Comparison of ENCODE assay signal across 8 mouse cellular contexts in genomic region chr4:137992890-137993289, GRCm38 (mm10). TPM values are rescaled to one million over a fixed set of nuclear protein-coding genes. Genes with fewer than 3 reads are reported as not detected.
DNase-seq lines count a peak whose midpoint lies in the region; ATAC-seq and TF ChIP-seq lines count a peak whose summit lies in the region.

Gene Eif4g3, plus strand, starts transcription at chr4:137993022.

- peak within 1 kb of the TSS; percentile 59 for H3ac ChIP-seq in myocyte (ENCODE audit: control insufficient read depth, insufficient read length)

- H3K4me2 ChIP-seq in lung, embryonic 15.5 days, result peak within 1 kb of the TSS; percentile 81
- peak within 1 kb of the TSS; percentile 88 for H3K4me2 ChIP-seq in embryonic facial prominence, embryonic 11.5 days (ENCODE audit: low read depth, low read length)
- peak within 1 kb of the TSS; percentile 76 for H3K4me2 ChIP-seq in heart, embryonic 13.5 days
- peak within 1 kb of the TSS; percentile 79 for H3K4me2 ChIP-seq in myocyte (ENCODE audit: low read depth)

- H3K4me1 ChIP-seq in lung, embryonic 15.5 days, result peaks cover 28% of the 10 kb centered on the region
- peaks cover 2% of the 10 kb centered on the region; the same call in 1 of the 2 replicates for H3K4me1 ChIP-seq in embryonic facial prominence, embryonic 11.5 days (ENCODE audit: control insufficient read depth, insufficient read depth, low read length)
- H3K4me1 ChIP-seq in heart, embryonic 13.5 days, result peaks cover 32% of the 10 kb centered on the region

- H3K27ac ChIP-seq in lung, embryonic 15.5 days, result peak within 1 kb of the TSS; percentile 88
- H3K27ac ChIP-seq in embryonic facial prominence, embryonic 11.5 days (replicated peaks; ENCODE audit: low read depth, low read length), result peak within 1 kb of the TSS; percentile 94
- H3K27ac ChIP-seq in heart, embryonic 13.5 days (replicated peaks), result peak within 1 kb of the TSS; percentile 90

- H3K9me3 ChIP-seq in lung, embryonic 15.5 days, result no peaks in the 10 kb centered on the region
- no peaks in the 10 kb centered on the region for H3K9me3 ChIP-seq in embryonic facial prominence, embryonic 11.5 days (replicated peaks; ENCODE audit: control insufficient read depth, low read length)
- no peaks in the 10 kb centered on the region for H3K9me3 ChIP-seq in heart, embryonic 13.5 days

- peaks cover 7% of the 10 kb centered on the region for H3K36me3 ChIP-seq in lung, embryonic 15.5 days
- no peaks in the 10 kb centered on the region; the same call in 1 of the 2 replicates for H3K36me3 ChIP-seq in embryonic facial prominence, embryonic 11.5 days (replicated peaks; ENCODE audit: control insufficient read depth, insufficient read depth, low read depth, low read length)
- peaks cover 17% of the 10 kb centered on the region for H3K36me3 ChIP-seq in heart, embryonic 13.5 days
- H3K36me3 ChIP-seq in myocyte (ENCODE audit: control insufficient read depth, insufficient read depth), result no peaks in the 10 kb centered on the region

- peak; percentile 58; the same call in 1 of the 2 replicates for ATAC-seq in lung, embryonic 15.5 days (ENCODE audit: borderline replicate concordance, extremely low read depth, low FRiP score, low TSS enrichment)
- no peak; the same call in none of the 2 replicates for ATAC-seq in embryonic facial prominence, embryonic 11.5 days (replicated peaks; ENCODE audit: insufficient number of reproducible peaks, low FRiP score, low TSS enrichment, low read depth)
- peak; percentile 27; the same call in 1 of the 2 replicates for ATAC-seq in heart, embryonic 13.5 days (ENCODE audit: extremely low read depth, insufficient number of reproducible peaks, low FRiP score, low TSS enrichment)

- peaks cover 18% of the 10 kb centered on the region; the same call in 1 of the 2 replicates for H3K27me3 ChIP-seq in lung, embryonic 15.5 days
- no peaks in the 10 kb centered on the region for H3K27me3 ChIP-seq in embryonic facial prominence, embryonic 11.5 days (ENCODE audit: control insufficient read depth, insufficient read depth, low read length)
- H3K27me3 ChIP-seq in heart, embryonic 13.5 days (replicated peaks), result peaks cover 8% of the 10 kb centered on the region; the same call in 1 of the 2 replicates
- no peaks in the 10 kb centered on the region for H3K27me3 ChIP-seq in myocyte (ENCODE audit: control insufficient read depth, insufficient read depth, insufficient read length)

- peak within 1 kb of the TSS; percentile 97 for H3K9ac ChIP-seq in lung, embryonic 15.5 days
- peak within 1 kb of the TSS; percentile 99 for H3K9ac ChIP-seq in embryonic facial prominence, embryonic 11.5 days (replicated peaks; ENCODE audit: low read length)
- H3K9ac ChIP-seq in heart, embryonic 13.5 days, result peak within 1 kb of the TSS; percentile 99

- DNase-seq in lung, postnatal 10 days, result no peak
- DNase-seq in embryonic facial prominence, embryonic 11.5 days (ENCODE audit: low spot score), result no peak
- DNase-seq in left cerebral cortex, postnatal 14 days (ENCODE audit: low spot score in 2 of 2), result no peak
- DNase-seq in frontal cortex, postnatal 36 days (ENCODE audit: low spot score in 2 of 2), result no peak
- DNase-seq in embryo, embryonic 10.5 days (ENCODE audit: low spot score), result no peak

- peaks cover 28% of the 10 kb centered on the region for H3K79me2 ChIP-seq in myocyte (ENCODE audit: control insufficient read depth, insufficient read depth)

- WGBS in lung, embryonic 15.5 days, result 3% methylated on average over 39 of the region's 39 CpGs
- WGBS in embryonic facial prominence, embryonic 11.5 days, result 2% methylated on average over 39 of the region's 39 CpGs
- 3% methylated on average over 39 of the region's 39 CpGs for WGBS in heart, embryonic 13.5 days

- peak within 1 kb of the TSS; percentile 88 for H3K4me3 ChIP-seq in lung, embryonic 15.5 days
- peak within 1 kb of the TSS; percentile 99 for H3K4me3 ChIP-seq in embryonic facial prominence, embryonic 11.5 days (ENCODE audit: low read depth, low read length)
- H3K4me3 ChIP-seq in heart, embryonic 13.5 days, result peak within 1 kb of the TSS; percentile 98
- peak within 1 kb of the TSS; percentile 83 for H3K4me3 ChIP-seq in myocyte

- intact Hi-C loops in left cerebral cortex, postnatal 14 days (cut with DNase I), result loop anchor here (10.0 kb wide), 1 partner anchor 112 kb away; no protein-coding TSS in a partner anchor

- TF ChIP-seq POLR2A in myocyte (IDR thresholded peaks at IDR 0.05; ENCODE audit: insufficient read length, low read depth), result no peak

TF ChIP-seq in myocyte, 11 proteins besides CTCF, POLR2A, EP300 and RAD21:
- TF ChIP-seq E2F4 (IDR thresholded peaks at IDR 0.05; ENCODE audit: insufficient read depth), result no peak
- no peak for TF ChIP-seq MAX (IDR thresholded peaks at IDR 0.05; ENCODE audit: low read depth)
- no peak for TF ChIP-seq USF1 (IDR thresholded peaks at IDR 0.05; ENCODE audit: low read depth)
TF ChIP-seq in myocyte: peak in this region for 0.

RNA-seq across cellular contexts. Expression of gene Eif4g3, which starts in this region (rescaled TPM):
- 26.6 and 29.6 TPM in 2 replicates for polyA plus RNA-seq in lung, embryonic 15.5 days (2015; fragmentation: Nextera tagmentation; extraction: Ambion mirVana)
- 35.2 and 38.7 TPM in 2 replicates for polyA plus RNA-seq in embryonic facial prominence, embryonic 11.5 days (2014; fragmentation: Nextera tagmentation; extraction: Ambion mirVana)
- 19.9 and 22.2 TPM in 2 replicates for polyA plus RNA-seq in heart, embryonic 13.5 days (2015; fragmentation: Nextera tagmentation; extraction: Ambion mirVana)
- total RNA-seq in left cerebral cortex, postnatal 14 days (2021), result 100 to 1,000 TPM; 199 TPM
- polyA plus RNA-seq in myocyte (2012; fragmentation: generic; extraction: Trizol), result 32.9 TPM
